Mouse (Mus musculus): ENCODE measurements around the gene Dnajc27. TPM values are rescaled to one million over a fixed set of nuclear protein-coding genes. Genes with fewer than 3 reads are reported as not detected.

Gene Dnajc27
- polyA plus RNA-seq, 2 experiments: 1.2 to 1.8 TPM

DNA sequence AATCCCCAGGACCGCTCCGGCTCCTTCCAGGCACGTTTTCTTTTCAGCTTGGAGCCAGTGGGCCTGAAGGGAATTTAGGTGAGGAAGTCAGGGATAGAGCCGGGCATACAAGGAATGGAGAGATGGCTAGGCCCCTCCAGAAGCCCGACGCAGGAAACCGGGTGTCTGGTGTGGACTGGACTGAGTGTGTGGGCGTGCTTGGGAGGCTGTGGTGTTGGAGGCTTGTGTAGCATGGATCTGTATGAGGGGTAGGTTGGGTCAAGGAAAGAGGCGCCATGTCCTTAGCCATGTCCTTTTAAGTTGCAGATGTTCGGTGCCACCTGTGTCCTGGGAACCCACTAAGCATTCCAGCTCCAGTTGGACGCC lies 51.4 kb downstream of the Dnajc27 start:
- no peak for TF ChIP-seq EP300 (IDR thresholded peaks at IDR 0.05; ENCODE audit: low read depth)
- no peak for TF ChIP-seq CTCF (IDR thresholded peaks at IDR 0.05; ENCODE audit: low read depth)
- no peak overlapping the region for H3K9ac ChIP-seq (replicated peaks)
- H3K4me3 ChIP-seq (ENCODE audit: insufficient read depth in 1 of 2, low read depth in 2 of 2, low read length in 2 of 2): peak overlapping the region; percentile 29 to 41
- H3K27ac ChIP-seq: no peak overlapping the region
- H3K4me1 ChIP-seq (replicated peaks; ENCODE audit: control insufficient read depth in 2 of 2, insufficient read depth in 2 of 2, low read length in 1 of 2): no peaks in the 10 kb centered on the region
- no peaks in the 10 kb centered on the region for H3K9me3 ChIP-seq (ENCODE audit: control insufficient read depth, low read length)
- DNase-seq (ENCODE audit: low read depth in 3 of 3, low spot score in 3 of 3) (no peak), ATAC-seq (ENCODE audit: insufficient read depth) (no peak)
- peak overlapping the region; percentile 51 for H3K4me2 ChIP-seq (ENCODE audit: low read depth)
- no peaks in the 10 kb centered on the region for H3K36me3 ChIP-seq (replicated peaks; ENCODE audit: control insufficient read depth, insufficient read depth, low read depth)
- peaks cover 11% of the 10 kb centered on the region for H3K27me3 ChIP-seq (ENCODE audit: control insufficient read depth, insufficient read depth, low read length)
- 25% methylated on average over 11 of the region's 11 CpGs for WGBS (ENCODE audit: insufficient replicate concordance)

DNA sequence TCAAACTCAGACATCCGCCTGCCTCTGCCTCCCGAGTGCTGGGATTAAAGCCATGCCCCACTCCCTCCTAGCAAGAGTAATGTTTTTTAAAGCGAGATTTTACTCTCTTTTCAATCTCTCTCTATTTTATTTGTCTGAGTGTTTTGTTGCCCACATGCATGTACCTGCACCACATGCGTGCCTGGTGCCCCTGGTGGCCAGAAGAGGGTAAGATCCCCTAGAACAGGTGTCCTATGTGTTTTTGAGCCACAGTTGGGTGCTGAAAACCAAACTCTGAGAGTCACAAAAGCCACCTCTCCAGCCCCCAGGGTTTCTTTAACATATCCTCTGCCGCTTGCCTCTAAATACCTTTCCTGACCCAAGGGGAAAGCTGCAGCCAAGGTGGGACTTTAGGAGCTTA lies 60.8 kb downstream of the Dnajc27 start:
- no peak for ATAC-seq (ENCODE audit: insufficient read depth)
- 63% methylated on average over 5 of the region's 5 CpGs for WGBS (ENCODE audit: insufficient replicate concordance)
- Histone ChIP-seq H3K27ac (no peak overlapping the region), H3K4me3 (ENCODE audit: insufficient read depth in 1 of 2, low read depth in 2 of 2, low read length in 2 of 2) (no peak overlapping the region), H3K9ac (replicated peaks) (no peak overlapping the region), H3K4me1 (replicated peaks; ENCODE audit: control insufficient read depth in 2 of 2, insufficient read depth in 2 of 2, low read length in 1 of 2) (no peaks in the 10 kb centered on the region), H3K27me3 (ENCODE audit: control insufficient read depth, insufficient read depth, low read length) (no peaks in the 10 kb centered on the region), H3K36me3 (replicated peaks; ENCODE audit: control insufficient read depth, insufficient read depth, low read depth) (no peaks in the 10 kb centered on the region), H3K4me2 (ENCODE audit: low read depth) (no peak overlapping the region), H3K9me3 (ENCODE audit: control insufficient read depth, low read length) (no peaks in the 10 kb centered on the region)
- no peak for DNase-seq (ENCODE audit: low read depth in 3 of 3, low spot score in 3 of 3)
- TF ChIP-seq EP300 (IDR thresholded peaks at IDR 0.05; ENCODE audit: low read depth) (no peak), CTCF (IDR thresholded peaks at IDR 0.05; ENCODE audit: low read depth) (peak; percentile 34; the same call in 1 of the 2 replicates)

DNA sequence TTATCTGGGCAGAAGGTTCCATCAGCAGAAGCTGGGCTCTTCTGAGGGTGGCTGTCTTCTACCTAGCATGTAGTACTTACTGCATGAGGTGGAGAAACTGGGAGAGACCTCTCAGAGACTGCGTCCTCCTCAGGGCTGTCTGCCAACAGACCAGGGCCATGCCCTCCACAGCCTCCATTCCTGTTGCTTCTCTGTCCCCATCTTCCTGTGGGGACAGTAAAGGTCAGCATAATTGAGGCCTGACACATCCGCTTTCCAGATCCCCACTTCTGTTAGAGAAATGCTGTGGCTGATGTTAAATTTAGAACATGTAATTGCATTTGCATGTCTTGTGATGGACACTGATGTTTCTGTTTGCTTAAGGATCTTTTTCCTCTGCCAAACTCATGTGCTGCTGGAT lies 68.6 kb downstream of the Dnajc27 start:
- Histone ChIP-seq H3K27ac (no peak overlapping the region), H3K4me3 (ENCODE audit: insufficient read depth in 1 of 2, low read depth in 2 of 2, low read length in 2 of 2) (no peak overlapping the region), H3K9me3 (ENCODE audit: control insufficient read depth, low read length) (no peaks in the 10 kb centered on the region), H3K27me3 (ENCODE audit: control insufficient read depth, insufficient read depth, low read length) (no peaks in the 10 kb centered on the region), H3K4me1 (replicated peaks; ENCODE audit: control insufficient read depth in 2 of 2, insufficient read depth in 2 of 2, low read length in 1 of 2) (no peaks in the 10 kb centered on the region), H3K9ac (replicated peaks) (no peak overlapping the region), H3K4me2 (ENCODE audit: low read depth) (no peak overlapping the region), H3K36me3 (replicated peaks; ENCODE audit: control insufficient read depth, insufficient read depth, low read depth) (no peaks in the 10 kb centered on the region)
- ATAC-seq (ENCODE audit: insufficient read depth) (no peak), DNase-seq (ENCODE audit: low read depth in 3 of 3, low spot score in 3 of 3) (no peak)
- TF ChIP-seq EP300 (IDR thresholded peaks at IDR 0.05; ENCODE audit: low read depth) (no peak), CTCF (IDR thresholded peaks at IDR 0.05; ENCODE audit: low read depth) (no peak)
- WGBS (ENCODE audit: insufficient replicate concordance): 65% methylated on average over 2 of the region's 2 CpGs

DNA sequence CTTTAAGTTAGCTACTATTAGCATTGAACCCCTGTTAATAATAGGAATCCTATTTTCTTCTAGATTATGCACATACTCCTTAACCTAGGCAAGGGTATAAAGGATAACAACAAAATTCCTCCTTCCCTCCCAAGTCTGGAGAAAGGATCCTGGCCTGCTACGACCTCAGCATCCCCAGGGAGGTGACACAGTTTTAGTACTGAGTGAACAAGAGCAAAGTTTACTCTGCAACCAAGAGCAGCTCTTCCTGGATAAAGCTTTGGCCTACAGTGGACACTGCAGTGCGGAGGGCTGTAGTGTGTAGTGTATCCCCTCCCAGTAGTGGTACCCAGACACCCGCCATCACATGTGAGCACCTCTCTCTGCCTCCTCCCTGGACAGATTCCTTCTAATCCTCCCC lies 69.6 kb downstream of the Dnajc27 start:
- Histone ChIP-seq H3K4me3 (ENCODE audit: insufficient read depth in 1 of 2, low read depth in 2 of 2, low read length in 2 of 2) (no peak overlapping the region), H3K9me3 (ENCODE audit: control insufficient read depth, low read length) (no peaks in the 10 kb centered on the region), H3K9ac (replicated peaks) (no peak overlapping the region), H3K27me3 (ENCODE audit: control insufficient read depth, insufficient read depth, low read length) (no peaks in the 10 kb centered on the region), H3K27ac (no peak overlapping the region), H3K4me2 (ENCODE audit: low read depth) (no peak overlapping the region), H3K36me3 (replicated peaks; ENCODE audit: control insufficient read depth, insufficient read depth, low read depth) (no peaks in the 10 kb centered on the region), H3K4me1 (replicated peaks; ENCODE audit: control insufficient read depth in 2 of 2, insufficient read depth in 2 of 2, low read length in 1 of 2) (no peaks in the 10 kb centered on the region)
- TF ChIP-seq EP300 (IDR thresholded peaks at IDR 0.05; ENCODE audit: low read depth) (no peak), CTCF (IDR thresholded peaks at IDR 0.05; ENCODE audit: low read depth) (no peak)
- DNase-seq (ENCODE audit: low read depth in 3 of 3, low spot score in 3 of 3) (no peak), ATAC-seq (ENCODE audit: insufficient read depth) (no peak)
- 74% methylated on average over 3 of the region's 3 CpGs for WGBS (ENCODE audit: insufficient replicate concordance)

DNA sequence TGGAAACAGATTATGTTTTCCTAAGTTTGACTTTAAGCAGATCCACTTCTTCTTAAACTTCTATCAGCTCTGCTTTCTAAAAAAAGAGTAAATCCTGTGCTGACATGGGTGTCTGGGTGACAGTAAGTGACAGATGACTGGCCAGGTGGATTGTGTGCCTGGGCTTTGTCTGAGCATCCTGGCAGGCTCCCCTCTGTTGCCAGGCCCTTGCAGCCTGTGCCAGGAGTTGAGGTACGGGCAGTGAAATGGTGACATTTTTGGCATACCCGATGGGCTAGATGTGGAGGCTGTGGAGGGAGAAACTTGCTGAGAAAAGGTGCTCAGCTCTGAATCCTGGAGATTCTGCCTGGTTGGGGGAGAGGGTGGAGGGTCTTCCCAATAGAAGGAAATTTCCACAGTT lies 75.1 kb downstream of the Dnajc27 start:
- DNase-seq (ENCODE audit: low read depth in 3 of 3, low spot score in 3 of 3): no peak
- no peak for ATAC-seq (ENCODE audit: insufficient read depth)

More for the DNA sequence above, 75.1 kb downstream of the Dnajc27 start:
- Histone ChIP-seq H3K36me3 (replicated peaks; ENCODE audit: control insufficient read depth, insufficient read depth, low read depth) (no peaks in the 10 kb centered on the region), H3K9me3 (ENCODE audit: control insufficient read depth, low read length) (no peaks in the 10 kb centered on the region), H3K4me3 (ENCODE audit: insufficient read depth in 1 of 2, low read depth in 2 of 2, low read length in 2 of 2) (no peak overlapping the region), H3K4me1 (replicated peaks; ENCODE audit: control insufficient read depth in 2 of 2, insufficient read depth in 2 of 2, low read length in 1 of 2) (no peaks in the 10 kb centered on the region), H3K27ac (no peak overlapping the region), H3K4me2 (ENCODE audit: low read depth) (no peak overlapping the region), H3K27me3 (ENCODE audit: control insufficient read depth, insufficient read depth, low read length) (no peaks in the 10 kb centered on the region), H3K9ac (replicated peaks) (no peak overlapping the region)
- no peak for TF ChIP-seq EP300 (IDR thresholded peaks at IDR 0.05; ENCODE audit: low read depth)
- no peak for TF ChIP-seq CTCF (IDR thresholded peaks at IDR 0.05; ENCODE audit: low read depth)
- WGBS (ENCODE audit: insufficient replicate concordance): 64% methylated on average over 2 of the region's 2 CpGs

All from liver, embryonic 14.5 days (tissue).